Mouse (Mus musculus) forelimb bud, embryonic 11.5 days (tissue): Measurements from ENCODE around the gene Chga.

Experiments used
- DNase-seq: peaks from one replicate; pipeline ENCODE4 v3.0.0-alpha.2; 2012; ENCODE audit warnings: low read depth, low spot score

Chga gene

GRCm38 (mm10) chr12:102557372-102557771 lies 2.6 kb downstream of the Chga start:
- DNase-seq = no peak

DNA sequence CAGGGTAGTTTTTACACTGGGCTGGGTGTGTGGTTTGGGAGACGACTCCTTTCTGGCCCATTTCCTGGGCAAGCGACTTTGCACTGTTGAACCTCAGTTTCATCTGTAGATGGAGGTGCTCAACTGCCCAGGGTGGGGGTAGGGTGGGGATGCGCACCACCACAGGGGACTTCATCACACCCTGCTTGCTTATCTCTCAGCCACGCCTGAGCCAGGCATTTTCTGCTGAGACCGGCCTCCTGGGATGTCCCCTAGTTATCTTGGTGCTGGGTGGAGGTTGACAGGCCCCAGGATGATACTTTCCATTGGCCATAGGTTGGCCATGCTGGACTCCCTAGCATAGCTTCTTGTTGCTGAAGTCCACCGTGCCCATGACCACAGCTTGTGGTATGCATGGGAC lies 10.3 kb downstream of the Chga start:
- DNase-seq = no peak

GRCm38 (mm10) chr12:102566951-102567350 lies 12.2 kb downstream of the Chga start:
- no peak for DNase-seq

DNA sequence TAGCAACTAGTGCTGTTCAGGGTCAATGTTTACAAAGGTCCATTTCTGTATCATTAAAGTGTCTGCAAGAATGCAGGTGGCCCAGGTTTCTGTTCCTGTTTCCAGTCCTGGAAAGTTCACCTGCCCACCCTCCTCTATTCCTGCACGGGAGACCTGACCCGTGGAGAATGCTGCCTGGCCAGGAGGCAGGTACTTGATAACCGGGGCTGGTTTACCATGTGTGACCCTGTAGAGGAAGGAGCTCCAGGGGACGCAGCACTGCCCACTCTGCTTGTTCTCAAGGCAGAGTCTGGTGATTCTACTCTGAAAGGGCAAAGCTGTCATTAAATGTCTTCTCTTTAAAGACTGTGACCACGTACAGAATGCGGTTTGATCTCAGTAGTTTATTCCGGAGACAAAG lies 13.4 kb downstream of the Chga start:
- no peak for DNase-seq

- DNase-seq = no peak
These were observed 15.3 kb downstream of the Chga start for GRCm38 (mm10) chr12:102570111-102570510.

GRCm38 (mm10) chr12:102570734-102571133 lies 16.0 kb downstream of the Chga start:
- DNase-seq = no peak

GRCm38 (mm10) chr12:102571666-102572065 lies 16.9 kb downstream of the Chga start:
- DNase-seq = no peak

GRCm38 (mm10) chr12:102573036-102573435 lies 18.3 kb downstream of the Chga start:
- no peak for DNase-seq

GRCm38 (mm10) chr12:102575541-102576329 lies 21.0 kb downstream of the Chga start:
- DNase-seq = no peak

- no peak for DNase-seq
These were observed 22.1 kb downstream of the Chga start for GRCm38 (mm10) chr12:102576659-102577398.

GRCm38 (mm10) chr12:102579041-102579440 lies 24.3 kb downstream of the Chga start:
- DNase-seq = peak; percentile 54

GRCm38 (mm10) chr12:102581579-102582196 lies 26.9 kb downstream of the Chga start:
- DNase-seq = no peak

DNA sequence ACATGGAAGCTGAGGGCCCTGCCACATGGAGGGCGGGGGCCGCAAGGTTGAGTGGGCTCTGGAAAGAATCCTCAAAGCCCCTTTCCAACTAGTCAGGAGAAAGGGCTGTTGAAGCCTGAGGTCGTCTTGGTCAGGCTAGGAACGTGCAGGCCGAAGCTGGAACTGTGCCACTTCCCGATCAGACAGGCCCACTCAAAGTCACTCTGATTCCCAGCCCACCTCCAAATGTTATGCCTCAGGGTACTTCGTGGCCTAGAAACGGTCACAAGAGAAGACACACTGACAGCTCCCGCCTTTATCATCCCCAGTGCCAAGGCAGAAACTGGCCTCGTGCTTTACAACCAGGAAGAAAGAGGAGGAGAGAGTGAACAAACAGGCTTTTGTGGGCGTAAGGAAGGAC lies 27.7 kb downstream of the Chga start:
- no peak for DNase-seq

GRCm38 (mm10) chr12:102585390-102585789 lies 30.6 kb downstream of the Chga start:
- no peak for DNase-seq

GRCm38 (mm10) chr12:102586286-102586881 lies 31.6 kb downstream of the Chga start:
- DNase-seq = no peak

DNA sequence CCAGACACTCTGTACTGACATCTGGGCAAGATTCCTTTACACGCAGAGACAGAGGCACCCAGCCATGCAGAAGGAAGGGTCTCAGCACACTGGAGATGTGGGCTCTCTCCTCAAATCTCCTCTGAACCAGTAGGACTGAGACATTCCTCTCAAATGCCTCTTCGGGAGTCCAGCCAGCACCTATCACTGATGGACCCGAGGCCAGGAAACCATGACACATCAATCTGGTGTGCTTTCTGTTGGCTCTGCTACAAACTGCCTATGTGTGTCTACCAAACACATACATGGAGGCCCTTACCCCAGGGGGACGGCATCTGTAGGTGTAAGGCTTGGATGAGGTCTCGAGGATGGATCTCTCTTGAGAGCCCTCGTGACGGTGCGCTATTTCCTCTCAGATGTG lies 32.3 kb downstream of the Chga start:
- no peak for DNase-seq

DNA sequence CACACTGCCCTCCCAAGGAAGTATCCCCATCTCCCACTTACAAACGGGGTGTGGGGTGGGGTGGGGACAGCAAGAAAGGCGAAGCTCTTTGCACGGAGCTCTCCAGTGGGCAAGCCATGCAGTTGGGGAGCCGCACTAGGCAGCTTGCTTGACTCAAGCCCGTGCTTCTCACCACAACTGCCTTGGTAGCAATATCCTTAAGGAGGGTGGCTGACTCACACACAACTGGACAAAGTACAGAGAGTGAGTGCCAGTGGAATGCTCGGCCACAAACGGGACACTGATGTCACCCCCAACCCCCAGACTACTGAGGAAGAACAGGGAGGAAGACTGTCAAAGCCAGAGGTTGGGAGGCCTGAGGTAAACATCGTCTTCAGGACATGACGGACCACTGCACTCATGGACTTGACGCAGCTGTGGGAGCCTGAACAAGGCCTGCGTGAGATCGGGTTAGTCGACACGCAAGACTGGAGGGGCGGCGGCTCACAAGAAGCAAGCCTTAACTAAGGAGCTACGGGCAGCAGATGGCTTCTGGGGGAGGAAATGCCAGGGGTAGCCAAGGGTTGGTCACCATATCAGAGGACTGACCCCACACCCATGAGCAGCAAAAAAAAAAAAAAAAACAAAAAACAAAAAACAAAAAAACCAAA lies 36.1 kb downstream of the Chga start:
- no peak for DNase-seq

GRCm38 (mm10) chr12:102593699-102594098 lies 38.9 kb downstream of the Chga start:
- no peak for DNase-seq

- no peak for DNase-seq
These were observed 39.9 kb downstream of the Chga start for GRCm38 (mm10) chr12:102594627-102595026.

- no peak for DNase-seq
These were observed 41.6 kb downstream of the Chga start for GRCm38 (mm10) chr12:102596410-102596809.

- peak; percentile 40 for DNase-seq
These were observed 42.7 kb downstream of the Chga start for GRCm38 (mm10) chr12:102597466-102597865.

DNA sequence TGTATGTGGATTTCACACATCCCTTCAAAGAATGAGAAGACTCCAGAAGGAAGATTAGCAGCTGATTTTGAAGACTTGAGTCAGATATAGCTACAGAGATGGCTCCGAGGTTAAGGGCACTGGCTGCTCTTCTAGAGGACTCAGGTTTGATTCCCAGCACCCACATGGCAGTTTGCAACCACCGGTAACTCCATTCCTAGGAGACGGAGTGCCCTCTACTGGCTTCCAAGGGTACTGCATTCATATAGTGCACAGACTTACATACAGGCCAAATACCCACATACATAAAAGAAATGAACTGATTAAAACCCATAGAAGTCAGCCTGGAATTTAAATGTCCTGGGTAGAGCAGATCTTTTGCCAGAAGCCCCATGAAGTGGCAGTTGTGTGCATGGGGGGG lies 43.8 kb downstream of the Chga start:
- DNase-seq = no peak
